Mouse (Mus musculus) heart, postnatal 0 days (tissue): ENCODE data around the gene Pmvk.

Experiments used
- CTCF ChIP-seq: IDR thresholded peaks from 2 replicates; pipeline ENCODE4 v1.5.1; 2016; ENCODE audit warnings: antibody characterized with exemption, control low read depth, low read depth
- EP300 ChIP-seq: IDR thresholded peaks from 2 replicates; pipeline ENCODE4 v1.6.1; 2016; ENCODE audit warnings: antibody characterized with exemption, low read depth

- no peak for TF ChIP-seq CTCF
- TF ChIP-seq EP300, result peak; percentile 97
Observed at GRCm38 (mm10) chr3:89411490-89412393, 42.6 kb upstream of the Pmvk start, which contains the start of gene Flad1.
